Mouse (Mus musculus) left cerebral cortex, adult 18-20 months (tissue): ENCODE measurements around the gene Trpc1. TPM values are rescaled to one million over a fixed set of nuclear protein-coding genes. Genes with fewer than 3 reads are reported as not detected.

Source experiments
- DNase-seq, 2 experiments: peaks; one replicate each; pipeline ENCODE4 v3.0.0; 2021 to 2022; ENCODE audit warnings: low spot score in 2 of 2, mixed read lengths in 1 of 2
- total RNA-seq, 2 experiments: library from RNA; stranded (reverse); gene quantifications; 2 replicates each; pipeline ENCODE4 v1.2.3; 2021

Gene Trpc1
- total RNA-seq, 2 experiments from 2014 or later: 48.6 TPM

- DNase-seq: no peak
Observed at GRCm38 (mm10) chr9:95699273-95699672, 50.9 kb downstream of the Trpc1 start.

GRCm38 (mm10) chr9:95697808-95698207, 52.4 kb downstream of the Trpc1 start:
- peak; percentile 20 to 56 for DNase-seq

DNA sequence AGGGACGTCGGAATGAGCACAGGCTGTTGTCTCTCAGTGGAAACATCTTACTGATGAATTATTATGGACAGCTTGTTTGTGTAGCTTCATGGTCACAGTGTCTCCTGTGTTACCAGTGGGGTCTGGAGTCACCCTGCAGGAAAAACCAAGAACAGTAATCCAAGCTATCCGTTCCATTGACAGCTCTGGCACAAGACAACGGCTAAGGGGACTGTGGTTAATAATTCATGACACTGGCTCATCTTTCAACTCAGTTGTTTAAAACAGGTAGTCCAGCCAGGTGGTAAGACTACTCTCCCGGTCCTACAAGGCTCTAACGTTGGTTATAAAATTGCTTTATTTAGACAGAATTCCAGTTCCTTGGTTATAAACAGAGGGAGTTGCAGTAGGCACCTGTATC, 53.6 kb downstream of the Trpc1 start:
- DNase-seq: no peak

DNA sequence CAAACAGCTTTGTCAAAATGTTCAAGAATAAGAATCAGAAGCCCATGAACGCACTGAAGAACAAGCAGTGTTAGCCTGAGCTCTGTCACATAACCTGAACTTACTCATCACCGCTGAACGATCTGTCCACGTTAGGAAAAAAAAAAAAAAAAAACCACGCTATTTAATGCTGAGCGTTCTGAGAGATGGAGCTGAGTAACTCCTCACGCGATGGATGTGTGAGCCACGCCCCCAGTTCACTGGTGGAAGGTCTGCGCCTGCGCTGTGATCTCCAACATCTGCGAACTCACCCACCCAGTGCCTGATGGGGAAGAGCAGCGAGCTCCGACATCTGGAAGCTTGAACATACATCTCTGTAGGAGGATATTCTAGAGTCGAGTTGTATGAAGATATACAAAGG, 55.2 kb downstream of the Trpc1 start:
- DNase-seq: no peak

DNA sequence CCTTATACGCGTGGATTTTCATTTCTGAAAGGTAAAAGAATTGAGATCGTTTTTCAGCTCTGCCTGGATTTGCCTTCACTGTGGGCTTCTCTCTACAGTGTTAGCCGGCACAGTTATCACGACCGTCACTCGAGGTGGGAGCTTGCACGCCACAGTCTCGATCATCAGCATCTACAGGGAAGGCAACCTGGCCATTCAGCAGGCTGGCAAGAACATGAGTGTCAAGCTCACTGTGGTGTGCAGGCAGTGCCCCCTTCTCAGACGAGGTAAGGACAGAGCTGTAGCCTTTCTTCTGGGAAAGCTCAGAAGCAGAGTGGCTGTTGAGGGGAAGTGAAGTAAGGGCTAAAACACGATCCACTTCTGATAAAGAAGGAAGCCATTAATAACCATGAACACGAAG, 55.6 kb downstream of the Trpc1 start:
- DNase-seq: no peak

DNA sequence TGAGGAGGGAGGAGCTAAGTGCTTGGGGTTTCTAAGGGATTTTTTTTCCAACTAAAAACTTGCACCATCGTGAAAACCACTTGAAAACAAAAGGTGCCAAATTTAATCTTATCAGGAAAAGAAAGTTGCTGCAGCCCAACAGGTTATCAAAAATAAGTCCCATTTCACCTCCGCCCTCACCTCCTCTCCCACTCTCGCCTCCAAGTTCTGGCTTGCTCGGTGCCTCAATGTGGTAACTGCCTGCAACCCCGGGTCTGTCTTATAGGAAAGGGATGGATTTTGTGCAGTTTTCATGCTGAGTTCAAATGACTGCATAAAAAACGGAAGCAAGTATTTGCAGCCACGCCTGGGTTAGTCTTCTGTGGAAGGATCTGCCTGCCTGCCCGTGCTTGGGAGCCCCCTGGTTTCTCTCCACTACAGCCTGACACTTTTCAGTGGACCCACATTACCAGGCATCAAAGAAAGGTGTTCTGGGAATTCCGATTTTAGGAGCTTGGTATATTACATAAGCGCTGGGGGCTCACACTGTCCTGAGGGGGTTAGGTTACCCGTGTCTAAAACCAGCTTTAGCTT, 56.6 kb downstream of the Trpc1 start:
- DNase-seq: no peak

GRCm38 (mm10) chr9:95692823-95693222, 57.4 kb downstream of the Trpc1 start:
- DNase-seq: no peak

GRCm38 (mm10) chr9:95688064-95688463, 62.1 kb downstream of the Trpc1 start:
- peak; percentile 21 to 24 for DNase-seq

DNA sequence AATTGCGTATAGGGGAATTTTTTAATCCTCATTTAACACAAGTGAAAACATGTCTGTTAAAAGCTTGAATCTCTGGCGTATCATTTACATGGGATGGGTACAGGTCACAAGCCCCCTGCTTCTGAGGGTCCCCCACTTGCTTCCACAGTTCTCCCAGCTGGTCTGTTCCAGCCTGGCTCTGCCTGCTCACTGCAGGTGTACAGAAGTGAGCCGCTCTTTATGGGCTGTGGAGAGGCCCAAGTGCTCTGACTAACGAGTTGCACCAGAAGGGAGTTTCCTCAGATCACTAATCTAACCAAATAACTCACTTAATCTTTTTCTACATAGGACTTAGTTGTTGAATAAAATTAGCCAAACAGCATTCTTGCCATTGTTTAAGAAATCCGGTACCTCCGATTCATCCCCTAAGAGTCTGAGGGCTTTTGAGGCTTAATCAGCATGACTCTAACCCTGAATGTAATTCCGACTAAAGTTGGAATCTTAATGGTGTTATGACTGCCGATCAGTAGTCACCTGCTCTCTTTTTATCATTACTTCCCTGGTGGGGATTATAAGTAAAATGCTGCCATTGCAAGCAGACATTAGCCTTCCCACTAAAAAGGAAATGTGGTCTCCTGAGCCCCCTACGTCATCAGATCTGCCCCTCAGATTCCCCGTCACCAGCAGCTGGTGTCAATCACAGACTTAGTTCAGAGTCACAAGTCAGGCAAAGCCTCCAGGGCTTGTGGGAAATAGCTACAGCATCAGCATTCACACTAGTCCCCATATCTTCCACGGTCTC, 64.3 kb downstream of the Trpc1 start:
- DNase-seq: no peak

DNA sequence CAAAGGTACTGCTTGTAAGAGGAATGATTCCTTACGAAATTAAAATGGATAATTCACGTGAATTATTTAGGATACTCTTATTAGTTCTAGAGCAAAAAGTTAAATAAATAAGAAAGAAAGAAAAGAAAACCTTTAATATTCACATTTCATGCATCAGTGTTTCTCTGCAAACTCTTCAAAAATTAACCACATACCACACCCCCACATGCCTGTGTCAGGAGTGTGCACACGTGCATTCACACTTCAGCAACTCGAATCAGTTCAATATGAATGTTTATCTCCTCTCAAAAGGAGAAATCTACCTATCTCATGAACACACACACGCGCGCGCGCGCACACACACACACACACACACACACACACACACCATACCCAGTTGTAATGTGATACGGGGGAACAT, 69.5 kb downstream of the Trpc1 start:
- DNase-seq: no peak

- DNase-seq: no peak
Observed at GRCm38 (mm10) chr9:95679966-95680365, 70.2 kb downstream of the Trpc1 start.

DNA sequence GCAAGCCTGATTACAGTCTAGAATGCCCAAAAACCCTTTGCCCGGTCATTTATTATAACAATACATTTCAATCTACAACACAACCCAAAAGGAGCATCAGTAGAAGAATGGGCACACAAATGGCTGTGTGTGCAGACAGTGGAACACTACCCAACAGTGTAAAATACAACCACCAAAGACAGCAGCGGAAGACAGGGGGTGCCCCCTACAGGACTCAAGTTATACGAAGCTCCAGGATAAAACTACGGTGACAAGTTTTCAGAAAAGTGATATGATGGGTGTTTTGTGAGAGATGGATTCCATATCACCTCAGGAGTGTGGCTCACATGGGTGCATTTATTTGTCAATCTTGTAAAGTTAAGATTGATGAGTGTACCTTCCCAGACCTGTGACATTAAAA, 74.2 kb downstream of the Trpc1 start:
- no peak for DNase-seq

DNA sequence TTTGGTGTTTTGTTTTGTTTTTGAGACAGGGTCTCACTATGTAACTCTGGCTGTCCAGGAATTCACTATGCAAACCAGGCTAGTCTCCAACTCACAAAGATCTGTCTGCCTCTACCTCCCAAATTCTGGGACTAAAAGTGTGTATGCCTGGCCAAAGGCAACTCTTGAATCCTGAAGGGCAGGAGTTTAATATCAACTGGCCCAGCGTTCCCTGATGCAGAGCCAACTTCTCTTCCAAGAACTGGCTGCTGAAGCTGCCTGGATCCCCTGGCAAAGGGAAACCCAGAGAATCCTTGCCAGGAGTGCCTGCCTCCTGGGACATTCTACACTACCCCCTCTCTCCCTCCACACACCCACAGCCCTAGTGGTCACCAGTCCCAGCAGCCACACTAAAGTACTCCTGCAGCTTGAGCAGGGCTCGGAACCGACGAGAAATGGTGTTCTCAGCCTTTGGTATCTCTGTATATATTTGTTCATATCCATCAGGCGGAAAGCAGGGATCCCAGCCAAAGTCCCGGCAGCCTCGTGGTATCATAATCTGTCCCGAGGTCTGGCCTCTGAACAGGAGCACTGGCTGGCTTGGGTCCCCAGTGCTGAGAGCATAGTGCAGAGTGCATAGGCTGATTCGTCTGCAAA, 75.0 kb downstream of the Trpc1 start:
- peak; percentile 10 to 16 for DNase-seq

DNA sequence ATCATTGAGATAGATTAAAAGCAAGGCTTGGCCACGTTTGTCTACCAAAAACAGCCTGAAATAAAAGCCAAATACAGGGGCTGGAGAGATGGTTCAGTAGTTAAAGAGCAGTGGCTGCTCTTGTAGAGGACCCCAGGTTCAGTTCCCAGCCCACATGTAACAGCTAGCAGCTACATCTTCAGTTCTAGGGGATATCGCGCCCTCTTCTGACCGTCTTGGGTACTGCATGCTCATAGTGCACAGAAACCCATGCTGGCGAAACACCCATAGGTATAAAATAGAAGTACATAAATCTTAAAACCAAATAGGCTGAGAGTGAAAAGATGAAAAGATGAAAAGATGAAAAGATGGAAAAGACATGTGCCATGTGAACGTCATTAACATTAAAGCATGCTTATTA, 77.4 kb downstream of the Trpc1 start:
- DNase-seq: no peak

- no peak for DNase-seq
Observed at GRCm38 (mm10) chr9:95672331-95672730, 77.8 kb downstream of the Trpc1 start.

DNA sequence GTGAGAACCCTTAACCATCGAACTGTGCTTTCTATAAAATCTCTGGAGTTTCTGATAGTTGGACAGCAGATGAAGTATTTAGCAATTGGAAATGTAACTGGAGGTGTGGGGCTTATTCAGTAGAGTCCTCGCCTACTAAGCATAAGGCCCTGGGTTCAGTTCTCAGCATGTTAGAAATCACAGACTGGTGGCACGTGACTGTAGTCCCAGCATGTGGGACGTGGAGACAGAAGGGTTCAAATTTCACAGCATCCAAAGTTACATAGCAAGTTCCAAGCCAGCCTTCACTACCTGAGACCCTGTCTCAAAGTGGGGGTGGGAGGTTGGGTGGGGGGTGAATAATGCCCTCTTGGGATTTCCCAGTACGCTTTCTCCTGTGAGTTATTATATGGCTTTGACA, 81.9 kb downstream of the Trpc1 start:
- no peak for DNase-seq

DNA sequence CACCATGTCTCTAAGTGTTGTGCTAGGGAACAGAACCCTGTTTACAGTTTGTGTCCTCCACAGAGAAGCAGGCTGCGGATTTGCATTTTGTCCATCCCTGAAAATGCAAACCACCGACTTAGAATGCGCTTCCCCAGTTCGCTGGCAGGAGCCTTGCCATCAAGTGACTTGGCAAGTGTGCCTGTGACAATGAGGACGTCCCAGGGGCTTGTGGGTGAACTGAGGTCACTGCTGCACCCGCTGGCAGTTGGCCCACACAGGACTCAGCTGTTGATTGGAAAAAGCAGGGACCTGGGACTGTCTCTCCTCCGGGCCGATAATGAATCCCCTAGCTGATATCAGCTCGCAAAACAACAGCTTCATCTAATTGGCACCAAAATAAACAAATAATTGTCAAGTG, 82.3 kb downstream of the Trpc1 start:
- peak; percentile 43 to 49 for DNase-seq

DNA sequence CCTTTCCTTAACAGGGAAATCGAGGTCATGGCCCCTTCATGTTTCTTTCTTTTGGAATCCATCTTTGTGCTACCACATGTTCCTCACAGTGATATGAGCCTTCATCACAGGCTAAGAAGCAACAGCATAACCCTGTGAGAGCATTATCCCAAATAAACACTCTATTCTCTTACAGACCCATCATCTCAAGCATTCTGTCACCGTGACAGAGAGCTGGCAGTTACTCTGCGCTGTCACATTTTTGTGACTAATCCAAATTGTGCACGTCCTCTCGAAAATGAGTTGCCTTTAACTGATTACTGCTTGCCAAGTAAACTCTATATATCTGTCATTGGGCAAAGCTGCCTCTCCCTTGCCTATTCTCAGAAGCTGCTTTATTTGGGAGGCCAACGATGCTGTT, 84.3 kb downstream of the Trpc1 start:
- DNase-seq: no peak

- peak; percentile 25 to 52 for DNase-seq
Observed at GRCm38 (mm10) chr9:95664290-95664989, 85.7 kb downstream of the Trpc1 start.

GRCm38 (mm10) chr9:95657941-95658340, 92.2 kb downstream of the Trpc1 start:
- no peak for DNase-seq
